Mouse (Mus musculus) T-helper 1 cell (primary cell): Measurements from ENCODE around the gene Tiparp.

Experiments used
- in situ Hi-C: fragments of 300-600 bp; cut with MboI, MseI; formaldehyde crosslinking; loops from one replicate; pipeline ENCODE4 v1.15.1; 2025; ENCODE audit warnings: high pct_unique_total_duplicates

Tiparp gene

GRCm38 (mm10) chr3:65579260-65579921, 51.2 kb downstream of the Tiparp start:
- in situ Hi-C loops, result no loop called here

GRCm38 (mm10) chr3:65581596-65581995, 53.4 kb downstream of the Tiparp start:
- in situ Hi-C loops, result no loop called here

GRCm38 (mm10) chr3:65584329-65584728, 56.1 kb downstream of the Tiparp start:
- in situ Hi-C loops, result no loop called here

GRCm38 (mm10) chr3:65585291-65585690, 57.1 kb downstream of the Tiparp start:
- in situ Hi-C loops, result loop anchor here (5.0 kb wide), 1 partner anchor 58 kb away; the partner anchor contains the start of gene Tiparp

GRCm38 (mm10) chr3:65585823-65586482, 57.7 kb downstream of the Tiparp start:
- in situ Hi-C loops, result loop anchor here (5.0 kb wide), 1 partner anchor 59 kb away; the partner anchor contains the start of gene Tiparp

- in situ Hi-C loops, result loop anchor here (5.0 kb wide), 1 partner anchor 59 kb away; the partner anchor contains the start of gene Tiparp
These were observed 58.3 kb downstream of the Tiparp start for GRCm38 (mm10) chr3:65586483-65586905.

- in situ Hi-C loops, result loop anchor here (5.0 kb wide), 1 partner anchor 60 kb away; the partner anchor contains the start of gene Tiparp
These were observed 58.8 kb downstream of the Tiparp start for GRCm38 (mm10) chr3:65586966-65587365.

GRCm38 (mm10) chr3:65588424-65588823, 60.2 kb downstream of the Tiparp start:
- in situ Hi-C loops, result loop anchor here (5.0 kb wide), 1 partner anchor 61 kb away; the partner anchor contains the start of gene Tiparp

- in situ Hi-C loops, result no loop called here
These were observed 64.6 kb downstream of the Tiparp start for GRCm38 (mm10) chr3:65592850-65593249.

- in situ Hi-C loops, result no loop called here
These were observed 66.3 kb downstream of the Tiparp start for GRCm38 (mm10) chr3:65594493-65594892.

GRCm38 (mm10) chr3:65595196-65595595, 67.0 kb downstream of the Tiparp start:
- in situ Hi-C loops, result no loop called here

GRCm38 (mm10) chr3:65598071-65598830, 70.0 kb downstream of the Tiparp start:
- in situ Hi-C loops, result no loop called here

- in situ Hi-C loops, result no loop called here
These were observed 70.9 kb downstream of the Tiparp start for GRCm38 (mm10) chr3:65599151-65599550.

- in situ Hi-C loops, result no loop called here
These were observed 73.3 kb downstream of the Tiparp start for GRCm38 (mm10) chr3:65601291-65602050.

GRCm38 (mm10) chr3:65603392-65604055, 75.3 kb downstream of the Tiparp start:
- in situ Hi-C loops, result no loop called here
